Mouse (Mus musculus) c-Kit-positive CD71-positive TER-119-positive erythroid progenitor cells, embryonic 14.5 days (primary cell): ENCODE measurements around the gene Vdac1.
"Not testable (repeated sequence)": the region's sequence is repeated elsewhere in the genome, so short reads cannot be mapped to it uniquely, and the experiment has no call there.

Experiments used
- DNase-seq: peaks from one replicate; pipeline ENCODE4 v3.0.0-alpha.2; 2013; ENCODE audit warnings: low spot score

The Vdac1 gene

GRCm38 (mm10) chr11:52373841-52374240 lies 13.2 kb downstream of the Vdac1 start:
- no peak for DNase-seq

DNA sequence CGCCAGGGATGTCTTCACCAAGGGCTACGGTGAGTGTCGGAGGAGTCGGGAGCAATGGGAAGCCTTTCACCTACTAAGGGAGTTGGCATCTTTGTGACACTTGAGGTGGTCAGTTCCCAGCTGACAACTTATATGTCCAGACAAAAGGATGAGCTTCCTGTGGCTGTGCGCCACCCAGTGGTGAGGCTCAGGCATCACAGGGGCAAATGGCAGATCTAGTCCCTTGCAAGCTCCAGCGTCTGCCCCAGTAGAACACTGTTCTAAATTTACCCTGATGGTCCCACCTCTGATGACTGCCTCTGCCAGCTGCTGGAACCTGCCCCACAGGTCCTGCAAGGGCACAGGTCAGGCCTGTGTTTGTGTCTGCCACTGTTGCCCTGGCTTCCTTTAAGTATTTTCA lies 13.7 kb downstream of the Vdac1 start:
- peak; percentile 59 for DNase-seq

DNA sequence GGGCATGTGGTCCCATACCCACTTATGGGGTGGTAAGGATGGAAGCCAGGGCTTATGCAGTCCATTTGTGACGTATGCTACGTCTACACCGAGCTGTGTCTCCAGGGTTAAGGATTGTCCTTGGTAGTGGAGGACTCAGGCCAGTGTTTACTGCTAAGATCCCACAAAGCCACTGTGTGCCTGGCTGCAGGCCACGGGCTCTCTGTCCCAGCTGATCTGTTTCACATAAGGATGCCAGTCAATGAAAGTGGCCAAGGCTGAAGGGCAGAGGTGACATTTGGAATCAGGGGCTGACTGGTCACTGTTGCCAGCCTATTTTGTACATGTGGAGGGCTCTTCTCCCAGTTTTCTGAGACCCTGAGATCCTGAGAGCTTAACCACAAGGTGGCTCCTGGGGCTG lies 16.9 kb downstream of the Vdac1 start:
- DNase-seq, result no peak

- DNase-seq, result no peak
Observed at GRCm38 (mm10) chr11:52379241-52379640, 18.6 kb downstream of the Vdac1 start.

- no peak for DNase-seq
Observed at GRCm38 (mm10) chr11:52383741-52384140, 23.1 kb downstream of the Vdac1 start.

- no peak for DNase-seq
Observed at GRCm38 (mm10) chr11:52384667-52385066, 24.0 kb downstream of the Vdac1 start.

DNA sequence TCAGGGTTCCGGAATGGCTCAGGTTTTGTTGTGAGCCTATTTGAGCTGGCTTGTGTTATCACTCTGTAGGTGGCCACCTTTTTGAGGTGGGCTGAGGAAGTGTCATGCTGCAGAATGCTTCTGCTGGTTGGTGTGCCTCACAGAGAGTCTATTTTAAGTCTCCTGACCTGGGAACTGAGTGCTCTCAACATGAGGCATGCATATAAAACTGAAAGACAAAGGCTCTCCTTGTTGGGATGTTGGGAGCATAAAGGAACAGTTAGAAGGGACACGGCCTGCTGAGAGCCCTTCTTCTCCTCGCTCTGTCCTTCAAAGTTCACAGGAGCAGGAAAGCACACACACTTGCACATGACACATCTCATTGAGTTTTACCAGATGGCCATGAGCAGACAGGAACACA lies 26.2 kb downstream of the Vdac1 start:
- DNase-seq, result no peak

- DNase-seq, result no peak
Observed at GRCm38 (mm10) chr11:52388150-52388549, 27.5 kb downstream of the Vdac1 start.

GRCm38 (mm10) chr11:52388979-52389378 lies 28.3 kb downstream of the Vdac1 start:
- not testable (repeated sequence) for DNase-seq

GRCm38 (mm10) chr11:52389933-52390332 lies 29.3 kb downstream of the Vdac1 start:
- no peak for DNase-seq

DNA sequence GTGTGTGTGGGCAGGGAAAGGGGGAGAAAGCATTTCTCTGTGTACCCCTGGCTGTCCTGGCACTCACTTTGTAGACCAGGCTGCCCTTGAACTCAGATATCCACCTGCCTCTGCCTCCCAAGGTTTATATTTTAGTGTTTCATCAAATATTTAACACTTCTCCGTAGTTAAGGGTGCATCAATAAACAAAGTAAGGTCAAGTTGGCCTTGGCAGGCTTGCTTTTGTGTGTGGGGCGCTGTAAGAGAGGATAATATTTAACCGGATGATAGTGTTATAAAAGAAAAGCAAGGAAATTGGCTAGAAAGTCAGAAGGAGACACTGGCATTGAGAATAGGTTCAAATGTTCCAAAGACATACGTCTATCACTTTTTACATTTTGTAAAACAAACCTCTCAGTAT lies 33.8 kb downstream of the Vdac1 start:
- DNase-seq, result no peak

GRCm38 (mm10) chr11:52395343-52395742 lies 34.7 kb downstream of the Vdac1 start:
- peak; percentile 34 for DNase-seq

DNA sequence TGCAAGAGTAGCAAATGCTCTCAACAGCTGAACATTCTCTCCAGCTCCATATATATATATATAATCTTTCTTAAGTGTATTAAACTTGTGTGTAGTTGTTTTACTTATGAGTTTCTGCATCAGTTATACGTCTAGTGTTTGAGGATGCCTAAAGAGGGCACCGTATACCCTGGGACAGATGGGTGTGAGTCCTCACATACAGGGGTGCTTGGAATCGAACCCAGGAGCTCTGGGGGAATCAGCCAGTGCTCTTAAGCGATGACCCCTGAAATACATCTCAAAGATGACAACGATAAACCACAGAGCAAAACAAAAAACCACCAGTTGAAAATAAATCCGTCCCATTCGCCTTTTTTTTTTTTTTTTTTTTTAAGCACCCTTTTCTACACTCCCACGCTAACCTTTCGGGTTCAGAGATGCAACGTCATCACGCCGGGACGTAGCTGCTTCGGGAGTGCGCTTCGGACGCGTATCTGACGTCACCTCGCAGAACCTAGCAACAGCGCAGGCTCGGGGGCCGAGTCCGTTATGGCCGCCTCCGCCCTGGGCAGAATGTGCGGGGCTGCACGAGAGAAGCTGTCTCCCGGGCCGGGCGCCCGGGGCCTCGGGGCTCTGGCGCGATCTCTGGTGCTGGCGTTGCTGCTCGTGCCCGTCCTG lies 35.4 kb downstream of the Vdac1 start, which contains the start of gene 9530068E07Rik:
9530068E07Rik (plus strand) TSS at position 489 of the 657 bp plus-strand sequence.
- peak; percentile 92 for DNase-seq

GRCm38 (mm10) chr11:52396597-52397188 lies 36.0 kb downstream of the Vdac1 start:
- DNase-seq, result peak; percentile 31

- no peak for DNase-seq
Observed at GRCm38 (mm10) chr11:52397385-52397987, 36.8 kb downstream of the Vdac1 start.

GRCm38 (mm10) chr11:52401476-52401875 lies 40.8 kb downstream of the Vdac1 start:
- DNase-seq, result no peak

GRCm38 (mm10) chr11:52402566-52402965 lies 41.9 kb downstream of the Vdac1 start:
- DNase-seq, result no peak

DNA sequence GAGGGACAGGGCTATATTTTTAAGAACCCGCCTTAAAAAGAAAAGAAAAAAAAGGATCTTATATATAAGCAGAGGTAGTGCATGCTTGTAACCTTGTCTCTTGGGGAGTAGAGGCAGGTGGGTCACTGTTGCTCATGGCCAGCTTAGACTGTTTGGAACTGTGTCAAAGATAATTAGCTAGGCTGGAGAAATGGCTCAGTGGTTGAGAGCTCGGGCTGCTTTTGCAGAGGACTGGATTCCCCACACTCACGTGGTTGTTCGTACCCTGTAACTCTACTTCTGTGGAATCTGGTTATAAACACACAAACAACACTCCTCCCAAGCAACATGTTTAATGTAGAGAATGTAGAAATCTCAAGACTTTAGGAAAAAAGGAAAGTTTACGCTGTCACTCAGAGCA lies 43.5 kb downstream of the Vdac1 start:
- DNase-seq, result no peak

DNA sequence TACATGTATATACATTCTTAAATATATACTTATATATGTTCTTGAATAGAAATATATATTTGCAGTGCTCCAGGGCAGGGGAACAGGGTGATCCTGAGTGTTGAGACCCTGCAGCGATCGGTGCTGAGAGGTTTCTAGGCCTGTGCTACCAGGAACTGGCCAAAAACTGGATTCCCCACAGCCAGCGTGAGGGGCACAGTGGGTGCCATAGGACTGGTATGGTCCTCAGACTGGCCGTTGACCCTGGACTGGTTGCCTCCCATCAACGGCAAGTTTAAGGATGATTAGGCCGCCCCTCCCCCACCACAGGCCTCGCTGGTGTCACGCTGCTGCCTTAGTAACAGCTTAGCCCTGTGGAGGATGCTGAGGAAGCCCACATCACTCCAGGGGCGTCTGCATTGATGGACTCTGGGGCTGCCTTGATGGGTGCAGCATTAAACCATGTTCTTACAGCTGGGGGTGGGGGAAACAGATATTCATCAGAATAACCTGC lies 44.6 kb downstream of the Vdac1 start:
- no peak for DNase-seq

DNA sequence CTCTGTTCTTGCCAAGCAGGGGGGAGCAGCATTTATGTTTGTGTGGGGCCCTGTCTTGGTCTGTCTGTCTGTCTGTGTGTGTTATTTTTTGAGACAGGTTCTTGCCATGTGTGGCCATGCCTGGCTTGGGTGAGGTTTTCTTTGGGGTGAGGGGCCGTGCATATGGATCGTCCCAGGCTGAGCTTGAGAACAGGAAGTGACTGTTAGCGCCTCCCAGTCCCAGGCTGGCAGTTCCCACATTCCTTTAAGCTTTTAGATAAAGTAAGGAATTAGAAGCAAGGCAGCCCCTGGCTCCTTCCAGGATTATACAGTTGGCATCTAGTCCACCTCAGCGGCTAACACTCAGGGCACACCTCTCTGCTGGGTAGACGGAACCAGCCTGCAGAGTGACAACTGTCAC lies 48.7 kb downstream of the Vdac1 start:
- no peak for DNase-seq

DNA sequence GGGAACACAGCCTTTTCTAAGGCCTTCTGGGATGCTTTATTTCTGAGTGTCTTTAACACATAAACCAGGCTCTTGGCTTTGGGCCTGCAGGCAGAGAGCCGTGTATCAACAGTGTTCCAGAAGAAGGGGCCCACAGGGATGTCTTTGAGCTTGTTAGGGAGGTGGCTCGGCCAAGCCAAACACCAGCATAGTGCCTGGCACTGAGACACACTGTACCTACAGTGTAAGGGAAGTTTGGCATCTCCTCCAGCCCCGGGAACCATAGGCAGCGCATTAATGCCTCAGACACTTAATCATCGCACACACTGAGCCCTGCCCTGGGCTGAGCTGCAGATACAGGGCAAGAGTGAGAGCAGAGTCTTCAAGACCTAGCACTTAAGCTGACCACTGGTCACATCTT lies 57.7 kb downstream of the Vdac1 start:
- no peak for DNase-seq

DNA sequence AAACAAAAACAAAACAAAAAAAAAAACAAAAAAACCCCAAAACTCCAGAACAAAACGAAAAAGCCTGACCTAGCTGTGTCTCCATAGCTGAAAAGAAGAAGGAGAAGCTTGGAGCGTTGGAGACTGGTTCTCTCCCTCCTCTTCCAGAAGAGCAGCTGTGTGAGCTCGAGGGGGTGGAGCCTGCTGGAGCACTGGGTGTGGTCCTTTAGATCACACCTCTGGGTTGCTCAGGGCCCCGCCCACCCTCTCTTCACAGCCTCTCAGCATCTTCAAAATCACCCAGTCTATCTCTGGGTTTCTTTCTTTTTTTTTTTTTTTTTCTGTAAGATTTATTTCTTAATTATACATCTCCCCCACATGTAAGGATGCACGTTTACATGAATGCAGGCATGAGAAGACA lies 58.6 kb downstream of the Vdac1 start:
- DNase-seq, result peak; percentile 36

DNA sequence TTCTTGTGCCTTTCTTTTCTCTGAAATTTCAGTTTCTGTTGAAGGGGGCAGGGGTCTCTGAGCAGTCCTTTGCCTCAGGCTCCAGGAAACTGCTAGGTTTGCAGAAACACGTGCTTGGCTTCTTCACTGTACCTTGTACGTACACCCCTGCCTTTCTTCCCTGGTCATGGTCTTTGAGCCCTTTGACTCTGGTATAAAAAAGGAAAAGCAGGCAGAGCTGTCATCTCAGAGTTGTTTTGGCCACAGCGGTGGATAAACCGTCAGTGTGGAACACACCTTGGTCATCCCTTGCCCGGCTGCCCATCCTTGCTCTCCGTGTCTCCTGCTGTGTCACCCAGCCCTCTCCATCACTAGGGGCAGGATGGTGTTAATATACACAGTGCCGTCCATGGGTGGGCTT lies 59.2 kb downstream of the Vdac1 start:
- no peak for DNase-seq
